Mouse (Mus musculus): Measurements from ENCODE around the gene Glce. TPM values are rescaled to one million over a fixed set of nuclear protein-coding genes. Genes with fewer than 3 reads are reported as not detected.

The Glce gene
- polyA plus RNA-seq, 1 experiment from 2014 or later: 22.1 TPM

DNA sequence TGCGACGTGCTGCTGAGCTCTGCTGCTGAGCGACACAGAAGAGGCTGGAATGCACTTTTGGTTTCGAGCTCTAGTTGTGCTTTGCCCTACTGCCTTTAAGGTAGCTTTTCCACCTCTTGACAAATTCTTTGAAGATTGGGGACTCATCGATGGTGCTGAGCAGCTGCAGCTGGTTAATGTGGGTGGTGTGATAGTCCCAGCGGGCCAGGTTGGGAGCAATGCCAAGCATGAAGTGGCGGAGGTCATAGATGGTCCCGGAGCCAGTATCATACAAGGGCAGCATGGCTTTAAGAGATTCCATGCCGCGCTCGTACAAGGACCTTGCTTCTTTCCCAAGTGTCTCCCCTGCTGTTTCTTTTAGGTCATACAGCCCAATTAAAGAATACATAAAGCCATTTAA is 62.5 kb downstream of the Glce start:
- ATAC-seq (ENCODE audit: low FRiP score, low read depth): no peak
- Histone ChIP-seq H3K36me3 (peaks cover 4% of the 10 kb centered on the region; the same call in 1 of the 2 replicates), H3K27me3 (no peaks in the 10 kb centered on the region), H3K27ac (replicated peaks) (no peak overlapping the region), H3K4me3 (no peak overlapping the region), H3K9me3 (no peaks in the 10 kb centered on the region), H3K4me1 (no peaks in the 10 kb centered on the region), H3K4me2 (replicated peaks) (no peak overlapping the region), H3K9ac (replicated peaks) (no peak overlapping the region)
- 95% methylated on average over 11 of the region's 11 CpGs for WGBS

GRCm38 (mm10) chr9:62057881-62058506 is 64.5 kb downstream of the Glce start:
- Histone ChIP-seq H3K36me3 (peaks cover 4% of the 10 kb centered on the region; the same call in 1 of the 2 replicates), H3K27me3 (no peaks in the 10 kb centered on the region), H3K9ac (replicated peaks) (no peak overlapping the region), H3K4me3 (no peak overlapping the region), H3K27ac (replicated peaks) (no peak overlapping the region), H3K9me3 (no peaks in the 10 kb centered on the region), H3K4me1 (no peaks in the 10 kb centered on the region), H3K4me2 (replicated peaks) (no peak overlapping the region)
- WGBS: 82% methylated on average over 7 of the region's 7 CpGs
- ATAC-seq (ENCODE audit: low FRiP score, low read depth): no peak

DNA sequence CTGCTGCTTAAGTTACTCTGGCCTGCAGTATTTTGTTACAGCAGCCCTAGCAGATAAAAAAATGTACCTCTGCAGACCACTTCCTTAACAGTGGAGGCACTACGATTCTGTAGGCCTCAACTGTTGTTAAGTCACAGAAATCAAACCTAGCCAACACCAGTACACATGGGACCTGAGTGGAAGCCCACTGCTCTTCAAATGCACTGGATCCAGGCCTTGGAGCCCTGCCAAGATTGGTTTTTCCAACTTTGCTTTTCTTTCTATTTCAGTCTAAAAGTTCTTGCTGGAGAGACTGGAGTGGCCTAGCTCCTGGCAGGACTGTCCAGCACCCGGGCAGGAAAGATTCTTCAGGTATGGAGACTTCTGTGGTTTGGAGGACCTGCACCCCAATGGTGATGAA is 66.2 kb downstream of the Glce start:
- Histone ChIP-seq H3K27me3 (no peaks in the 10 kb centered on the region), H3K9ac (replicated peaks) (no peak overlapping the region), H3K4me2 (replicated peaks) (no peak overlapping the region), H3K4me3 (no peak overlapping the region), H3K36me3 (peaks cover 4% of the 10 kb centered on the region; the same call in 1 of the 2 replicates), H3K27ac (replicated peaks) (no peak overlapping the region), H3K9me3 (no peaks in the 10 kb centered on the region), H3K4me1 (no peaks in the 10 kb centered on the region)
- ATAC-seq (ENCODE audit: low FRiP score, low read depth): no peak
- WGBS: 89% methylated on average over 2 of the region's 2 CpGs

- no peak overlapping the region for H3K4me2 ChIP-seq (replicated peaks)
- WGBS: 49% methylated on average over 4 of the region's 4 CpGs
- H3K4me3 ChIP-seq: no peak overlapping the region
- H3K4me1 ChIP-seq: peaks cover 3% of the 10 kb centered on the region; the same call in 1 of the 2 replicates
- no peaks in the 10 kb centered on the region for H3K9me3 ChIP-seq
- no peak overlapping the region for H3K27ac ChIP-seq (replicated peaks)
- no peak overlapping the region for H3K9ac ChIP-seq (replicated peaks)
- no peaks in the 10 kb centered on the region for H3K36me3 ChIP-seq
- ATAC-seq (ENCODE audit: low FRiP score, low read depth): no peak
- no peaks in the 10 kb centered on the region for H3K27me3 ChIP-seq
These were observed 71.7 kb downstream of the Glce start for GRCm38 (mm10) chr9:62050801-62051200.

GRCm38 (mm10) chr9:62049166-62049565 is 73.3 kb downstream of the Glce start:
- Histone ChIP-seq H3K9ac (replicated peaks) (no peak overlapping the region), H3K27ac (replicated peaks) (no peak overlapping the region), H3K36me3 (no peaks in the 10 kb centered on the region), H3K4me1 (peaks cover 3% of the 10 kb centered on the region; the same call in 1 of the 2 replicates), H3K4me2 (replicated peaks) (no peak overlapping the region), H3K9me3 (no peaks in the 10 kb centered on the region), H3K4me3 (no peak overlapping the region), H3K27me3 (no peaks in the 10 kb centered on the region)
- no peak for ATAC-seq (ENCODE audit: low FRiP score, low read depth)
- WGBS: 67% methylated on average over 8 of the region's 8 CpGs

DNA sequence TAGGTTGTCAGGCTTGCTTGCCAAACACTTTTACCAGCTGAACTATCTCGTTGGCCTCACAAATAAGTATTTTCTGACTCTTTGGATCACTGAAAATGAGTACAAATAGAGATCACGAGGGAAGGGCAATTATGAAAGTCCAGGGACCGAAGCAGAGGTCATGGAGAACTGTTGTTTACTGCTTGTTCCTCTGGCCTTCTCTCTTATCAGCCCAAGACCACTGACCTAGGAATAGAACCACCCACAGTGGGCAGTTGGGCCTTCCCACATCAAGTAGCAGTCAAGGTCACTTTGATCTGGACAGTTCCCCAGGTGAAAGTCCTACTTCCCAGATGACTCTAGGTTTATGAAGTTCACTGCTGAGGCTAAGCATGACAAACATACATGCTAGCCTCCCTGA is 80.3 kb downstream of the Glce start:
- Histone ChIP-seq H3K9me3 (no peaks in the 10 kb centered on the region), H3K27ac (replicated peaks) (no peak overlapping the region), H3K4me2 (replicated peaks) (no peak overlapping the region), H3K9ac (replicated peaks) (no peak overlapping the region), H3K27me3 (0 out of 2 replicates have a peak, but pooled peaks cover 8% of the 10 kb centered on the region), H3K4me3 (no peak overlapping the region), H3K36me3 (no peaks in the 10 kb centered on the region), H3K4me1 (peaks cover 5% of the 10 kb centered on the region; the same call in 1 of the 2 replicates)
- 91% methylated on average over 3 of the region's 3 CpGs for WGBS
- no peak for ATAC-seq (ENCODE audit: low FRiP score, low read depth)

GRCm38 (mm10) chr9:62040008-62040608 is 82.3 kb downstream of the Glce start:
- Histone ChIP-seq H3K4me1 (peaks cover 8% of the 10 kb centered on the region), H3K27ac (replicated peaks) (no peak overlapping the region), H3K9me3 (no peaks in the 10 kb centered on the region), H3K4me3 (no peak overlapping the region), H3K9ac (replicated peaks) (no peak overlapping the region), H3K4me2 (replicated peaks) (peak overlapping the region; percentile 43), H3K27me3 (0 out of 2 replicates have a peak, but pooled peaks cover 8% of the 10 kb centered on the region), H3K36me3 (no peaks in the 10 kb centered on the region)
- WGBS: 4% methylated on average over 19 of the region's 20 CpGs
- no peak for ATAC-seq (ENCODE audit: low FRiP score, low read depth)

DNA sequence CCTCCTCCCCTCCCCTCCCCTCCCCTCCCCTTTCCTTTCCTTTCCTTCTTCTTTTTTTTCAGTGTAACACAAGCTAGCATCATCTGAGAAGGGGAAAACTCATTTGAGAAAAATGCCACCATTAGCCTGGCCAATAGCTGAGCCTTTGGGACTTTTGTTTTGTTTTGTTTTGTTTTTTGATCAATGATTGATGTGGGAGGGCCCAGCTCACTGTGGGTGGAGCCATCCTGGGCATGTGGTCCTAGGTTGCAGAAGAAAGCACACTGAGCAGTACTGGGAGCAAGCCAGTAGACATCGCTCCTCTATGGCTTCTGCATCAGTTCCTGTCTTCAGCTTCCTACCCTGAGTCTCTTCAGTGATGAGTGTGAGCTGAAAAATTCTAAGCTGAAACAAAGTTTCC is 86.6 kb downstream of the Glce start:
- no peaks in the 10 kb centered on the region for H3K9me3 ChIP-seq
- H3K9ac ChIP-seq (replicated peaks): no peak overlapping the region
- ATAC-seq (ENCODE audit: low FRiP score, low read depth): no peak
- peaks cover 8% of the 10 kb centered on the region for H3K4me1 ChIP-seq
- H3K27me3 ChIP-seq: 0 out of 2 replicates have a peak, but pooled peaks cover 8% of the 10 kb centered on the region
- 83% methylated on average over 1 of the region's 1 CpGs for WGBS
- no peak overlapping the region for H3K27ac ChIP-seq (replicated peaks)
- H3K36me3 ChIP-seq: no peaks in the 10 kb centered on the region
- H3K4me2 ChIP-seq (replicated peaks): no peak overlapping the region
- H3K4me3 ChIP-seq: no peak overlapping the region

GRCm38 (mm10) chr9:62032206-62032605 is 90.2 kb downstream of the Glce start:
- H3K27me3 ChIP-seq: peaks cover 21% of the 10 kb centered on the region
- ATAC-seq (ENCODE audit: low FRiP score, low read depth): no peak
- no peak overlapping the region for H3K4me3 ChIP-seq
- peaks cover 3% of the 10 kb centered on the region; the same call in 1 of the 2 replicates for H3K4me1 ChIP-seq
- no peaks in the 10 kb centered on the region for H3K36me3 ChIP-seq
- H3K27ac ChIP-seq (replicated peaks): no peak overlapping the region
- WGBS: 86% methylated on average over 3 of the region's 3 CpGs
- no peaks in the 10 kb centered on the region for H3K9me3 ChIP-seq
- no peak overlapping the region for H3K4me2 ChIP-seq (replicated peaks)
- no peak overlapping the region for H3K9ac ChIP-seq (replicated peaks)

GRCm38 (mm10) chr9:62028072-62028471 is 94.4 kb downstream of the Glce start:
- Histone ChIP-seq H3K27ac (replicated peaks) (no peak overlapping the region), H3K27me3 (peaks cover 60% of the 10 kb centered on the region), H3K4me1 (peaks cover 8% of the 10 kb centered on the region), H3K36me3 (no peaks in the 10 kb centered on the region), H3K9me3 (no peaks in the 10 kb centered on the region), H3K9ac (replicated peaks) (no peak overlapping the region), H3K4me3 (no peak overlapping the region), H3K4me2 (replicated peaks) (no peak overlapping the region)
- ATAC-seq (ENCODE audit: low FRiP score, low read depth): no peak
- 47% methylated on average over 3 of the region's 3 CpGs for WGBS

DNA sequence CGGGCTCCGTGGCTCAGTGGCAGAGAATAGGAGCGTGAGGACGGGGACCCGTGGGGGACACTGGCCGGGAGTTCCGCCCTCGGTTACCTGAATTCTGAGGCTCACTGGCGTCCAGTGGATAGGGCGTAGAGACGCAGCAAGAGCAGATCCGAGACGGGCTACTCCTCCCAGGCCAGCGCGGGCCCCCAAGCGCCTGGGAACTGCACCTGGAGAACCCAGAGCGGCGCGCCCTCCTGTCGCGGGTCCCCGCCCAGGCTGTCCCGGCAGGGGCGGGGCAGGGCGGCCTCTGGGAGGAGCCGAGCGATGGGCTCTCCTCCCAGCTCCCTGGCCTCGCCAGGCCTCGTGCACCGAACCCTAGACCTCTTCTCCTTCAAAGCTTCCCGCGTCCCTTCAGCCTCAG is 95.9 kb downstream of the Glce start, which contains the start of gene Paqr5:
Paqr5 (minus strand) TSS at position 257 of the 400 bp plus-strand sequence.
- no peak; the same call in 1 of the 2 replicates for ATAC-seq (ENCODE audit: low FRiP score, low read depth)
- Histone ChIP-seq H3K4me3 (peak within 1 kb of the TSS; percentile 38), H3K36me3 (no peaks in the 10 kb centered on the region), H3K4me2 (replicated peaks) (peak within 1 kb of the TSS; percentile 67), H3K27me3 (peaks cover 67% of the 10 kb centered on the region), H3K27ac (replicated peaks) (no peak within 1 kb of the TSS), H3K9ac (replicated peaks) (peak within 1 kb of the TSS; percentile 31; the same call in 1 of the 2 replicates), H3K4me1 (peaks cover 8% of the 10 kb centered on the region), H3K9me3 (no peaks in the 10 kb centered on the region)
- under 1% methylated on average over 32 of the region's 32 CpGs for WGBS

GRCm38 (mm10) chr9:62025056-62025455 is 97.4 kb downstream of the Glce start:
- no peak overlapping the region for H3K9ac ChIP-seq (replicated peaks)
- peaks cover 8% of the 10 kb centered on the region for H3K4me1 ChIP-seq
- no peak overlapping the region for H3K27ac ChIP-seq (replicated peaks)
- WGBS: 33% methylated on average over 5 of the region's 5 CpGs
- ATAC-seq (ENCODE audit: low FRiP score, low read depth): no peak
- H3K4me3 ChIP-seq: no peak overlapping the region
- peaks cover 67% of the 10 kb centered on the region for H3K27me3 ChIP-seq
- no peaks in the 10 kb centered on the region for H3K36me3 ChIP-seq
- no peaks in the 10 kb centered on the region for H3K9me3 ChIP-seq
- no peak overlapping the region for H3K4me2 ChIP-seq (replicated peaks)
